Mouse (Mus musculus): Measurements from ENCODE around the gene Nans. TPM values are rescaled to one million over a fixed set of nuclear protein-coding genes. Genes with fewer than 3 reads are reported as not detected.
A peak's percentile ranks its signal among the peaks of the same experiment; 100 is the strongest.

Gene Nans
- polyA plus RNA-seq, 1 experiment, result 53.4 TPM

GRCm38 (mm10) chr4:46526798-46527557 is 37.9 kb downstream of the Nans start:
- no peak overlapping the region for H3K4me3 ChIP-seq (ENCODE audit: control insufficient read depth, insufficient read depth, low read length)
- no peak for TF ChIP-seq POLR2A (IDR thresholded peaks at IDR 0.05; ENCODE audit: control insufficient read depth, extremely low read depth, insufficient read depth, low read length, poor library complexity)
- no peak for TF ChIP-seq CTCF (IDR thresholded peaks at IDR 0.05; ENCODE audit: borderline replicate concordance, control insufficient read depth, extremely low read depth, insufficient read depth, low read length, poor library complexity)
- H3K27me3 ChIP-seq (ENCODE audit: control insufficient read depth, insufficient read depth, low read length), result no peaks in the 10 kb centered on the region
- peaks cover 32% of the 10 kb centered on the region for H3K4me1 ChIP-seq (replicated peaks; ENCODE audit: control insufficient read depth, insufficient read depth, low read length)
- DNase-seq, result peak; percentile 37
- 71% methylated on average over 17 of the region's 17 CpGs for WGBS
- peaks cover 15% of the 10 kb centered on the region for H3K36me3 ChIP-seq (ENCODE audit: control insufficient read depth, insufficient read depth, low read length)
- H3K27ac ChIP-seq (ENCODE audit: control insufficient read depth, insufficient read depth, low read length), result no peak overlapping the region

- TF ChIP-seq POLR2A (IDR thresholded peaks at IDR 0.05; ENCODE audit: control insufficient read depth, extremely low read depth, insufficient read depth, low read length, poor library complexity) (no peak), CTCF (IDR thresholded peaks at IDR 0.05; ENCODE audit: borderline replicate concordance, control insufficient read depth, extremely low read depth, insufficient read depth, low read length, poor library complexity) (no peak)
- DNase-seq, result no peak
- Histone ChIP-seq H3K4me1 (replicated peaks; ENCODE audit: control insufficient read depth, insufficient read depth, low read length) (peaks cover 32% of the 10 kb centered on the region), H3K4me3 (ENCODE audit: control insufficient read depth, insufficient read depth, low read length) (no peak overlapping the region), H3K27me3 (ENCODE audit: control insufficient read depth, insufficient read depth, low read length) (no peaks in the 10 kb centered on the region), H3K27ac (ENCODE audit: control insufficient read depth, insufficient read depth, low read length) (no peak overlapping the region), H3K36me3 (ENCODE audit: control insufficient read depth, insufficient read depth, low read length) (peaks cover 10% of the 10 kb centered on the region)
- WGBS, result 17% methylated on average over 6 of the region's 7 CpGs
These were observed 38.5 kb downstream of the Nans start for GRCm38 (mm10) chr4:46527558-46527926.

GRCm38 (mm10) chr4:46529722-46530121 is 40.7 kb downstream of the Nans start:
- no peak for DNase-seq
- H3K36me3 ChIP-seq (ENCODE audit: control insufficient read depth, insufficient read depth, low read length), result no peaks in the 10 kb centered on the region
- WGBS, result 28% methylated on average over 7 of the region's 7 CpGs
- H3K4me3 ChIP-seq (ENCODE audit: control insufficient read depth, insufficient read depth, low read length), result no peak overlapping the region
- no peaks in the 10 kb centered on the region for H3K27me3 ChIP-seq (ENCODE audit: control insufficient read depth, insufficient read depth, low read length)
- peaks cover 32% of the 10 kb centered on the region for H3K4me1 ChIP-seq (replicated peaks; ENCODE audit: control insufficient read depth, insufficient read depth, low read length)
- no peak overlapping the region for H3K27ac ChIP-seq (ENCODE audit: control insufficient read depth, insufficient read depth, low read length)
- TF ChIP-seq CTCF (IDR thresholded peaks at IDR 0.05; ENCODE audit: borderline replicate concordance, control insufficient read depth, extremely low read depth, insufficient read depth, low read length, poor library complexity) (no peak), POLR2A (IDR thresholded peaks at IDR 0.05; ENCODE audit: control insufficient read depth, extremely low read depth, insufficient read depth, low read length, poor library complexity) (no peak)

- H3K4me1 ChIP-seq (replicated peaks; ENCODE audit: control insufficient read depth, insufficient read depth, low read length), result peaks cover 22% of the 10 kb centered on the region
- no peak overlapping the region for H3K27ac ChIP-seq (ENCODE audit: control insufficient read depth, insufficient read depth, low read length)
These were observed 43.5 kb downstream of the Nans start for GRCm38 (mm10) chr4:46532511-46532910.

GRCm38 (mm10) chr4:46532926-46533325 is 43.9 kb downstream of the Nans start:
- TF ChIP-seq CTCF (IDR thresholded peaks at IDR 0.05; ENCODE audit: borderline replicate concordance, control insufficient read depth, extremely low read depth, insufficient read depth, low read length, poor library complexity) (no peak), POLR2A (IDR thresholded peaks at IDR 0.05; ENCODE audit: control insufficient read depth, extremely low read depth, insufficient read depth, low read length, poor library complexity) (no peak)
- H3K27ac ChIP-seq (ENCODE audit: control insufficient read depth, insufficient read depth, low read length), result no peak overlapping the region
- no peaks in the 10 kb centered on the region for H3K27me3 ChIP-seq (ENCODE audit: control insufficient read depth, insufficient read depth, low read length)
- no peaks in the 10 kb centered on the region for H3K36me3 ChIP-seq (ENCODE audit: control insufficient read depth, insufficient read depth, low read length)
- no peak overlapping the region for H3K4me3 ChIP-seq (ENCODE audit: control insufficient read depth, insufficient read depth, low read length)
- no peak for DNase-seq
- WGBS, result 86% methylated on average over 7 of the region's 7 CpGs
- H3K4me1 ChIP-seq (replicated peaks; ENCODE audit: control insufficient read depth, insufficient read depth, low read length), result peaks cover 22% of the 10 kb centered on the region

More at GRCm38 (mm10) chr4:46532511-46532910, 43.5 kb downstream of the Nans start:
- Histone ChIP-seq H3K4me3 (ENCODE audit: control insufficient read depth, insufficient read depth, low read length) (no peak overlapping the region), H3K27me3 (ENCODE audit: control insufficient read depth, insufficient read depth, low read length) (no peaks in the 10 kb centered on the region), H3K36me3 (ENCODE audit: control insufficient read depth, insufficient read depth, low read length) (no peaks in the 10 kb centered on the region)
- TF ChIP-seq POLR2A (IDR thresholded peaks at IDR 0.05; ENCODE audit: control insufficient read depth, extremely low read depth, insufficient read depth, low read length, poor library complexity) (no peak), CTCF (IDR thresholded peaks at IDR 0.05; ENCODE audit: borderline replicate concordance, control insufficient read depth, extremely low read depth, insufficient read depth, low read length, poor library complexity) (no peak)
- WGBS, result 95% methylated on average over 2 of the region's 2 CpGs
- DNase-seq, result no peak

GRCm38 (mm10) chr4:46533934-46534720 is 45.1 kb downstream of the Nans start:
- TF ChIP-seq CTCF (IDR thresholded peaks at IDR 0.05; ENCODE audit: borderline replicate concordance, control insufficient read depth, extremely low read depth, insufficient read depth, low read length, poor library complexity) (no peak), POLR2A (IDR thresholded peaks at IDR 0.05; ENCODE audit: control insufficient read depth, extremely low read depth, insufficient read depth, low read length, poor library complexity) (no peak)
- Histone ChIP-seq H3K36me3 (ENCODE audit: control insufficient read depth, insufficient read depth, low read length) (no peaks in the 10 kb centered on the region), H3K4me1 (replicated peaks; ENCODE audit: control insufficient read depth, insufficient read depth, low read length) (peaks cover 22% of the 10 kb centered on the region), H3K27ac (ENCODE audit: control insufficient read depth, insufficient read depth, low read length) (no peak overlapping the region), H3K4me3 (ENCODE audit: control insufficient read depth, insufficient read depth, low read length) (peak overlapping the region; percentile 45), H3K27me3 (ENCODE audit: control insufficient read depth, insufficient read depth, low read length) (no peaks in the 10 kb centered on the region)
- 19% methylated on average over 29 of the region's 29 CpGs for WGBS
- DNase-seq, result peak; percentile 42
